Mouse (Mus musculus) limb, embryonic 10.5 days (tissue): ENCODE measurements at regions not wholly inside any gene's neighbourhood (a gene's known extent, or its start where the extent isn't known, plus 50 kb on each side); places are given as distances from the start of the nearest gene placed in this dataset.

Experiments
- DNase-seq: peaks from one replicate; pipeline ENCODE4 v3.0.0-alpha.2; 2017; ENCODE audit warnings: low spot score
- H3K27ac ChIP-seq: fragments of 300-500 bp; sonication (generic); 2 replicates; pipeline ENCODE4 v1.5.1; 2016; ENCODE audit warnings: mild to moderate bottlenecking
- H3K27me3 ChIP-seq: fragments of 300-500 bp; sonication (generic); 2 replicates; pipeline ENCODE4 v1.6.1; 2016; ENCODE audit warnings: low read depth, mild to moderate bottlenecking; ENCODE audit not compliant: poor library complexity, severe bottlenecking
- H3K36me3 ChIP-seq: fragments of 300-500 bp; sonication (generic); 2 replicates; pipeline ENCODE4 v1.6.1; 2016; ENCODE audit warnings: mild to moderate bottlenecking, moderate library complexity
- H3K4me1 ChIP-seq: fragments of 300-500 bp; sonication (generic); 2 replicates; pipeline ENCODE4 v1.6.1; 2016
- H3K4me3 ChIP-seq: fragments of 300-500 bp; sonication (generic); 2 replicates; pipeline ENCODE4 v1.5.1; 2016; ENCODE audit warnings: mild to moderate bottlenecking, moderate library complexity
- H3K9me3 ChIP-seq: fragments of 300-500 bp; sonication (generic); replicated peaks from 2 replicates; pipeline ENCODE4 v1.6.1; 2016; ENCODE audit warnings: mild to moderate bottlenecking
- WGBS: fragments of 180-500 bp; shearing (Covaris S2); methylation state at CpG from one replicate; pipeline ENCODE4 v1.1.7; 2016; 5-methylcytosine and 5-hydroxymethylcytosine counted together

DNA sequence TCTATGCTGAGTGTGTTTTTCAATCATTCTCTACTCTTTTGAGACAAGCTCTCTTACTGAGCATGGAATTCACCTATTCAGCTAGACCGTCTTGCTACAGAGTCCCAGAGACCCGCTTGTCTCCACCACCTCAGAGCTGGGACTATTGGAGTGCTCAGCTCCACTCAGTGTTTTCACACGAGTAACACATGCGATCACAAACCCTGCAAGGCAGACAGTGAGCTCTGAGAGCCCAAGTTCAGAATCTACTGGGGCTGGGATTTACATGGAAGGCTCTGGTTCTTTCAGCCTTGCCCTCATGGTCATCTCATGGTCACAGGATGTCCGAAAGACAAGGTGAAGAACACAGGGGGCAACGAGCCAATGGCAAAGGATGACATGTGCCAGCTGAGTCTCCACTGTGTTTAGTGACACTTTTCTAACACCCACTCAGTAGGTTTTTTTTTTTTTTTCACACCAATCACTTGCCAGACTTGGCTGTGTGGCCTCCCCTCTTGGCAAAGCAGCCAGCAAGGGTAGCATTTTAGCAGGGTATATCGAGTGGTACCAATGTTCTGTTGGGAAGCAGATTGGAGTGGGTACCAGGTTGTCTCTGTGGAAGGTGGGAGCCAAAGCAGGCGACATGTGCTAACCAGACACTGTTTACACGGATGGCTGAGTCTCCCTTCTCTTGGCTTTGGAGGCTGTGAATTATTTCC, 51.2 kb upstream of the Gtsf1l start:
- WGBS = 90% methylated on average over 9 of the region's 9 CpGs

GRCm38 (mm10) chr2:163142762-163143388, 55.2 kb upstream of the Gtsf1l start:
- Histone ChIP-seq H3K4me1 (no peaks in the 10 kb centered on the region), H3K36me3 (no peaks in the 10 kb centered on the region), H3K27me3 (no peaks in the 10 kb centered on the region), H3K4me3 (no peak overlapping the region), H3K9me3 (no peaks in the 10 kb centered on the region), H3K27ac (no peak overlapping the region)
- no peak for DNase-seq
- WGBS = 82% methylated on average over 10 of the region's 10 CpGs

More for the DNA sequence above, 51.2 kb upstream of the Gtsf1l start:
- DNase-seq = no peak
- Histone ChIP-seq H3K27me3 (no peaks in the 10 kb centered on the region), H3K36me3 (no peaks in the 10 kb centered on the region), H3K4me3 (no peak overlapping the region), H3K9me3 (no peaks in the 10 kb centered on the region), H3K4me1 (no peaks in the 10 kb centered on the region), H3K27ac (no peak overlapping the region)

DNA sequence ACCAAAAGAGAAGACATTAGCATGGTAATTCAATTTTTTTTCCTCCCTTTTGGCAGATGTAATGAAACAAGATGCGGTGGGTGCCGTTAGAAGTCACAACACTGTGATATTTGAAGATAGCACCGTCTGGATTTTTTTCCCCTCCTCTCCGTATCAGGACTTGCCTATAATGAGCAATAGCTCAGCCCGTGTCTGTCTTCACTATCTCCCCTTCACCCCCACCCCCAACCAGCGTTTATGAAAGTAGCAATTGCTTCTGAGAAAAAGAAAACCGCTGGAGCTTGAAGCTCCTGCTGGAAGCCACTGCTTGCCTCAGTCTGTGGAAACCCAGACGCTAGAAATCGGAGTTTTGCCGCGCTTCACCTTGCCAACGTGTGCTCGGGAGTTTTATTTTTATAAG, 55.8 kb upstream of the Gtsf1l start:
- DNase-seq = no peak
- H3K9me3 ChIP-seq = no peaks in the 10 kb centered on the region
- no peaks in the 10 kb centered on the region for H3K36me3 ChIP-seq
- H3K27me3 ChIP-seq = no peaks in the 10 kb centered on the region
- 78% methylated on average over 13 of the region's 13 CpGs for WGBS
- H3K4me3 ChIP-seq = no peak overlapping the region
- H3K4me1 ChIP-seq = no peaks in the 10 kb centered on the region
- H3K27ac ChIP-seq = no peak overlapping the region

DNA sequence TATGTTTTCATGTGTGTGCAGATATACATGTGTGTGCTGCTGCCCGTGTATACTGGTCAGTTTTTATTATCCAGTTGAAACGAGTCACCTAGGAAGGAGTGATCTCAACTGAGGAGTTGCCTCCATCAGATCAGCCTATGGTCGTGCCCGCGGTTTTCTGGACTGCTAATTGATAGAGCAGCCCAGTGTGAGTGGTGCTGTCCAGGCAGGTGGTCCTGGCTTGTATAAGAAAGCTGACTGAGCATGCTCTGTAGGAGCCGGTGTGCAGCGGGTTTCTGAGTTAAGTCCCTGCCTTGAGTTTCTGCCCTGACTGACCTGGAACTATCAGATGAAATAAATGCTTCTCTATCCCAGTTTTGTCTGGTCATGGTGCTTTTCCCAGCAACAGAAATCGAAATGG, 56.9 kb upstream of the Tox2 start:
- Histone ChIP-seq H3K27ac (no peak overlapping the region), H3K27me3 (no peaks in the 10 kb centered on the region), H3K4me3 (no peak overlapping the region), H3K4me1 (no peaks in the 10 kb centered on the region), H3K36me3 (no peaks in the 10 kb centered on the region), H3K9me3 (no peaks in the 10 kb centered on the region)
- DNase-seq = no peak
- WGBS = 87% methylated on average over 8 of the region's 8 CpGs

GRCm38 (mm10) chr2:163146481-163146880, 56.4 kb upstream of the Tox2 start:
- 86% methylated on average over 4 of the region's 4 CpGs for WGBS
- H3K4me3 ChIP-seq = no peak overlapping the region
- no peak overlapping the region for H3K27ac ChIP-seq

DNA sequence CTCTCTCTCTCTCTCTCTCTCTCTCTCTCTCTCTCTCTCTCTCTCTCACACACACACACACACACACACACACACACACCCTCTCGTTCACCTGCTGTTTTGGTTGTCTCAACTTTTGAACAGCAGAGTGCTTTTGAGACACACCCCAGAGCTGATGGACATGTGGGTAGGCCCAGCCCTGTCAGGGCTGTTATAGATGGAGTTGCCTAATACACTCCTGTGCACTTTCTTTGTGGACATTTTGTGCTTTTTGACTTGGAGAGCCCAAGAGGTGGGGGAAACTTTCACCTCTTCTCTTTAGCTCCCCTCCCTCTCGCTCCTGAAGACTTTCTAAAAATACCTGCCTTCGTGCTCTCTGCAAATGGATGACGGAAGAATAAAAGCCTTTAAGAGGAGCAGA, 55.5 kb upstream of the Tox2 start:
- H3K27me3 ChIP-seq = no peaks in the 10 kb centered on the region
- DNase-seq = no peak
- no peaks in the 10 kb centered on the region for H3K4me1 ChIP-seq
- H3K27ac ChIP-seq = no peak overlapping the region
- 83% methylated on average over 4 of the region's 4 CpGs for WGBS
- H3K4me3 ChIP-seq = no peak overlapping the region
- no peaks in the 10 kb centered on the region for H3K9me3 ChIP-seq
- no peaks in the 10 kb centered on the region for H3K36me3 ChIP-seq

More at GRCm38 (mm10) chr2:163146481-163146880, 56.4 kb upstream of the Tox2 start:
- Histone ChIP-seq H3K36me3 (no peaks in the 10 kb centered on the region), H3K4me1 (no peaks in the 10 kb centered on the region), H3K27me3 (no peaks in the 10 kb centered on the region), H3K9me3 (no peaks in the 10 kb centered on the region)
- DNase-seq = no peak

- Histone ChIP-seq H3K27ac (no peak overlapping the region), H3K36me3 (no peaks in the 10 kb centered on the region), H3K9me3 (no peaks in the 10 kb centered on the region), H3K4me3 (no peak overlapping the region), H3K27me3 (no peaks in the 10 kb centered on the region), H3K4me1 (no peaks in the 10 kb centered on the region)
- no peak for DNase-seq
- WGBS = 76% methylated on average over 15 of the region's 15 CpGs
Observed at GRCm38 (mm10) chr2:163151016-163151415, 51.9 kb upstream of the Tox2 start.

GRCm38 (mm10) chr2:163152340-163153033, 50.4 kb upstream of the Tox2 start:
- peak; percentile 49 for DNase-seq

More at GRCm38 (mm10) chr2:163152340-163153033, 50.4 kb upstream of the Tox2 start:
- Histone ChIP-seq H3K4me3 (no peak overlapping the region), H3K27me3 (no peaks in the 10 kb centered on the region), H3K36me3 (no peaks in the 10 kb centered on the region), H3K4me1 (no peaks in the 10 kb centered on the region), H3K9me3 (no peaks in the 10 kb centered on the region), H3K27ac (no peak overlapping the region)
- WGBS = 82% methylated on average over 22 of the region's 22 CpGs
